Mouse (Mus musculus): ENCODE measurements around the gene Mtfmt. TPM values are rescaled to one million over a fixed set of nuclear protein-coding genes. Genes with fewer than 3 reads are reported as not detected.

The Mtfmt gene
- total RNA-seq, 2 experiments from 2014 or later = 1.2 to 4.6 TPM

GRCm38 (mm10) chr9:65491476-65491875 lies 55.9 kb downstream of the Mtfmt start:
- no peak for ATAC-seq (replicated peaks; ENCODE audit: low FRiP score, poor library complexity, severe bottlenecking)

DNA sequence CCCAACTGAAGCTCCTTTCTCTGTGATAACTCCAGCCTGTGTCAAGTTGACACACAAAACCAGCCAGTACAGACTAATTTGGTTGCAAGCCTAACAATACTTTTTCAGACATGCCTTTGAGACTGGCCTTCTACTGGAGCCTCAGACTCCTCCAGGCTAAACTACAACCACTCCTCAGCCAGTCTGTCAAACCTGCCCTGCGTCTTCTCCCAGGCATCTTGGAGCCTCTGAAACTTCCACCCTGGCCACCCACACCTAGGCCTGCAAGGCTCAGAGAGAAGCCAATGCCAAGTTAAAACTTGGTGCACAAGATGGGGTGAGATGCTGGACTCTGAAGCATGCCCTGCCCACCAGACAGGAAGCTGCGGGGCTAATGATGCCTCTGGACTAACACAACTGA lies 56.8 kb downstream of the Mtfmt start:
- no peak for ATAC-seq (replicated peaks; ENCODE audit: low FRiP score, poor library complexity, severe bottlenecking)

DNA sequence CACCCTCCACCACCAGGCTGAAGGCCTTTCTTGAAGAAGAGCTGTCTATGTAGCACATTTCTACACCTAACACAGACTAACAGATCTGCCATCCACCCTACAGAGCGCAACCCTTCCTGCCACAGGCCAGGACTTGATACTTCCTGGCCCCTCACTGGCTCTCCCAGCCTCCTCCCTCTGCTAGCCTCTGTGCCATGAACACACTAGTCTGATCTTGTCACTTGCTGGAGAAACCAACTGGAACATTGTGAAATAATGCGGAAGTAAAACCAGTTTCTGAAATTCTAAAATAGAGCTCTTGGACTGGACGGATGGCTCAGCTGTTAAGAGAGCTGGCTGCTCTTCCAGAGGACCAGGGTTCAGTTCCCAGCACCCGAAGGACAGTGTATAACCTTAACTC lies 57.3 kb downstream of the Mtfmt start:
- ATAC-seq (replicated peaks; ENCODE audit: low FRiP score, poor library complexity, severe bottlenecking) = no peak

DNA sequence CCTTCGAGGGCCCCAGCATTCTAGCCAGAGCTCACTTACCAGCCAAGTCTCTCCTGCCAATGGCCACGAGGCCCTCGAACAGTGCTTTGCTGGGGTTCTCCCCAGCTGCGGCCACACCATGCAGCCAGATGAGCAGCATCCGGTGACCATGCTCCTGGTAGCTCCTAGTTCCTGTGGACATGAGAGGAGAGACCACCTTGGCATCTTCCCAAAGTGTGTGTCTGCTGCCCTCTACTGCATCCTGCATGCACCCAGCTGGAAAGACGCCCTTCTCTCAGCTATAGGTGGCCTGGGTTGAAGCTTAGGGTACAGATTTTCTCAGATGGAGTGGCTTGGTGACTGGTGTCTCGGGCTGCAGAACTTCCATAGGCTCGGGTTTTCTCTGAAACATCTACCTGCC lies 66.6 kb downstream of the Mtfmt start:
- ATAC-seq (replicated peaks; ENCODE audit: low FRiP score, poor library complexity, severe bottlenecking) = no peak

Other genes with a start within 250 kb of the Mtfmt start
- gene Parp16, start 240.4 kb upstream of the Mtfmt start, total RNA-seq (2015; ENCODE audit: low replicate concordance) = 17.7 and 28.5 TPM in 2 replicates
- gene Parp16, start 240.4 kb upstream of the Mtfmt start, total RNA-seq (2017; ENCODE audit: low replicate concordance) = 13.7 and 15.2 TPM in 2 replicates
- gene Cilp, start 170.6 kb upstream of the Mtfmt start, total RNA-seq (2015; ENCODE audit: low replicate concordance) = not detected in 2 replicates
- gene Cilp, start 170.6 kb upstream of the Mtfmt start, total RNA-seq (2017; ENCODE audit: low replicate concordance) = not detected in 2 replicates
- gene Clpx, start 141.5 kb upstream of the Mtfmt start, total RNA-seq (2015; ENCODE audit: low replicate concordance) = 20.1 and 20.2 TPM in 2 replicates
- gene Clpx, start 141.5 kb upstream of the Mtfmt start, total RNA-seq (2017; ENCODE audit: low replicate concordance) = 30.4 and 56.9 TPM in 2 replicates
- gene Pdcd7, start 89.7 kb upstream of the Mtfmt start, total RNA-seq (2015; ENCODE audit: low replicate concordance) = 7.2 and 13.4 TPM in 2 replicates
- gene Pdcd7, start 89.7 kb upstream of the Mtfmt start, total RNA-seq (2017; ENCODE audit: low replicate concordance) = 8.4 and 13.3 TPM in 2 replicates
- not detected in 2 replicates for gene Ubap1l, start 74.7 kb upstream of the Mtfmt start, total RNA-seq (2015; ENCODE audit: low replicate concordance)
- not detected in 2 replicates for gene Ubap1l, start 74.7 kb upstream of the Mtfmt start, total RNA-seq (2017; ENCODE audit: low replicate concordance)
- not detected in 2 replicates for gene Kbtbd13, start 44.1 kb upstream of the Mtfmt start, total RNA-seq (2015; ENCODE audit: low replicate concordance)
- not detected in 2 replicates for gene Kbtbd13, start 44.1 kb upstream of the Mtfmt start, total RNA-seq (2017; ENCODE audit: low replicate concordance)
- gene Rasl12, start 37.3 kb upstream of the Mtfmt start, total RNA-seq (2015; ENCODE audit: low replicate concordance) = not detected in 2 replicates
- not detected in 2 replicates for gene Rasl12, start 37.3 kb upstream of the Mtfmt start, total RNA-seq (2017; ENCODE audit: low replicate concordance)
- not detected in 2 replicates for gene Slc51b, start 12.8 kb upstream of the Mtfmt start, total RNA-seq (2015; ENCODE audit: low replicate concordance)
- gene Slc51b, start 12.8 kb upstream of the Mtfmt start, total RNA-seq (2017; ENCODE audit: low replicate concordance) = not detected in 2 replicates
- gene Spg21, start 25.2 kb downstream of the Mtfmt start, total RNA-seq (2015; ENCODE audit: low replicate concordance) = 11.5 and 18.4 TPM in 2 replicates
- gene Spg21, start 25.2 kb downstream of the Mtfmt start, total RNA-seq (2017; ENCODE audit: low replicate concordance) = 5.8 and 6.6 TPM in 2 replicates
- gene Ankdd1a, start 84.4 kb downstream of the Mtfmt start, total RNA-seq (2015; ENCODE audit: low replicate concordance) = not detected in 2 replicates
- not detected in 2 replicates for gene Ankdd1a, start 84.4 kb downstream of the Mtfmt start, total RNA-seq (2017; ENCODE audit: low replicate concordance)
- 32.3 and 42.2 TPM in 2 replicates for gene Plekho2, start 144.3 kb downstream of the Mtfmt start, total RNA-seq (2015; ENCODE audit: low replicate concordance)
- gene Plekho2, start 144.3 kb downstream of the Mtfmt start, total RNA-seq (2017; ENCODE audit: low replicate concordance) = 48.6 and 54.6 TPM in 2 replicates
- gene Pif1, start 151.4 kb downstream of the Mtfmt start, total RNA-seq (2015; ENCODE audit: low replicate concordance) = 75.0 and 77.1 TPM in 2 replicates
- 68.7 and 94.9 TPM in 2 replicates for gene Pif1, start 151.4 kb downstream of the Mtfmt start, total RNA-seq (2017; ENCODE audit: low replicate concordance)
- gene Rbpms2, start 193.9 kb downstream of the Mtfmt start, total RNA-seq (2015; ENCODE audit: low replicate concordance) = 9.6 TPM in 1 of 2 replicates, not detected in the other
- not detected in 2 replicates for gene Rbpms2, start 193.9 kb downstream of the Mtfmt start, total RNA-seq (2017; ENCODE audit: low replicate concordance)
- gene Oaz2, start 232.2 kb downstream of the Mtfmt start, total RNA-seq (2015; ENCODE audit: low replicate concordance) = 3.4 and 7.2 TPM in 2 replicates
- 1.4 and 9.2 TPM in 2 replicates for gene Oaz2, start 232.2 kb downstream of the Mtfmt start, total RNA-seq (2017; ENCODE audit: low replicate concordance)

Measured in erythroid progenitor cell, adult 5-6 weeks (primary cell).